Mouse (Mus musculus) heart, postnatal 0 days (tissue): ENCODE data around the gene Fgfr2.

Experiments used
- CTCF ChIP-seq: IDR thresholded peaks from 2 replicates; pipeline ENCODE4 v1.5.1; 2016; ENCODE audit warnings: antibody characterized with exemption, control low read depth, low read depth
- EP300 ChIP-seq: IDR thresholded peaks from 2 replicates; pipeline ENCODE4 v1.6.1; 2016; ENCODE audit warnings: antibody characterized with exemption, low read depth

GRCm38 (mm10) chr7:130378308-130378707 lies 2744.8 kb downstream of the Fgfr2 start:
- TF ChIP-seq CTCF (no peak), EP300 (no peak)
